Mouse (Mus musculus) 3T3-L1 (cell line): ENCODE measurements at regions not wholly inside any gene's neighbourhood (a gene's known extent, or its start where the extent isn't known, plus 50 kb on each side); places are given as distances from the start of the nearest gene placed in this dataset.
A peak's percentile ranks its signal among the peaks of the same experiment; 100 is the strongest.

Experiments used
- DNase-seq: peaks from one replicate; pipeline ENCODE4 v3.0.0-alpha.2; 2015; ENCODE audit warnings: low read depth, low spot score

GRCm38 (mm10) chr8:128284816-128285215 lies 73.6 kb upstream of the Nrp1 start:
- no peak for DNase-seq

- peak; percentile 28 for DNase-seq
These were observed 68.3 kb upstream of the Nrp1 start for GRCm38 (mm10) chr8:128290076-128290475.

GRCm38 (mm10) chr8:128292394-128292793 lies 66.0 kb upstream of the Nrp1 start:
- no peak for DNase-seq

GRCm38 (mm10) chr8:128296728-128297380 lies 61.5 kb upstream of the Nrp1 start:
- DNase-seq, result no peak

- DNase-seq, result no peak
These were observed 56.1 kb upstream of the Nrp1 start for GRCm38 (mm10) chr8:128302322-128302721.
